Mouse (Mus musculus) G1E (cell line): ENCODE data around the gene Rab43.

Source experiments
- CTCF ChIP-seq: IDR thresholded peaks from 2 replicates; pipeline ENCODE4 v1.5.1; 2012; ENCODE audit warnings: low read depth, low read length, inconsistent platforms, mixed read lengths
- GATA1 ChIP-seq: IDR thresholded peaks from 2 replicates; pipeline ENCODE4 v1.6.1; 2012; ENCODE audit warnings: borderline replicate concordance, low read length, inconsistent platforms, mixed read lengths
- GATA2 ChIP-seq: IDR thresholded peaks from 2 replicates; pipeline ENCODE4 v1.6.1; 2012; ENCODE audit warnings: low read depth, low read length, inconsistent platforms, borderline replicate concordance
- POLR2AphosphoS5 ChIP-seq: IDR thresholded peaks from 2 replicates; pipeline ENCODE4 v1.6.1; 2012; ENCODE audit warnings: low read depth, low read length, inconsistent platforms; ENCODE audit not compliant: insufficient replicate concordance
- TAL1 ChIP-seq: conservative IDR thresholded peaks from 2 replicates; pipeline ENCODE4 v1.6.1; 2012; ENCODE audit warnings: low read depth, low read length, inconsistent platforms, mixed read lengths

DNA sequence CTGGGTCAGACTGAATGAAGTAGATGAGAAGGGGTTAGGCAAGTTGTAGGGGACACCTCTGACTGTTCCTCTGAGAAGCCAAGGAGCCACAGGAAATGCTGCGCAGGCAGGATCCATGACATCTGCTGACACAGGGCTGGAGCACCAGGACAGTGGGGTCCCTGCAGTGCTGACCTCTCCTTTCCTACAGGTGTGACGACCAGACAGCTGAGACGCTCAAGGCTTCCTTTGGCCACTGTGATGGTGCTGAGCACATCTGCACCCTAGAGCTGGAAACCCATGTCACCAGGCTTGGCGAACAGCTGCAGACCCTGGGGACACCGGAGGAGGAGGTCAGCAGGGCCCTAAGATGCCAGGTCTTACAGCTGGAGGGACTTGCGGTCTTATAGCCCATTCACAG is 60.4 kb downstream of the Rab43 start:
- no peak for TF ChIP-seq CTCF
- TF ChIP-seq GATA1 = no peak
- TF ChIP-seq TAL1 = no peak
- no peak for TF ChIP-seq GATA2
- no peak for TF ChIP-seq POLR2AphosphoS5
